Mouse (Mus musculus) E14TG2a.4 (cell line): ENCODE data around the gene Nsun7.

Experiments used
- H3K27me3 ChIP-seq: 2 replicates; pipeline ENCODE4 v1.6.1; 2014; ENCODE audit warnings: low read length, control low read depth; ENCODE audit not compliant: insufficient read depth
- H3K36me3 ChIP-seq: 2 replicates; pipeline ENCODE4 v1.6.1; 2014; ENCODE audit warnings: low read length, control low read depth; ENCODE audit not compliant: insufficient read depth
- H3K4me1 ChIP-seq: replicated peaks from 2 replicates; pipeline ENCODE4 v1.6.1; 2014; ENCODE audit warnings: low read depth, low read length, control low read depth
- H3K4me3 ChIP-seq: replicated peaks from 2 replicates; pipeline ENCODE4 v1.5.1; 2014; ENCODE audit warnings: mild to moderate bottlenecking, low read length
- H3K9me3 ChIP-seq: 2 replicates; pipeline ENCODE4 v1.6.1; 2014; ENCODE audit warnings: low read length, control low read depth
- CTCF ChIP-seq: conservative IDR thresholded peaks from 2 replicates; pipeline ENCODE4 v1.5.1; 2014; ENCODE audit warnings: low read length
- NANOG ChIP-seq: IDR thresholded peaks from 2 replicates; pipeline ENCODE4 v1.6.1; 2014; ENCODE audit warnings: borderline replicate concordance, low read length, mixed read lengths
- POU5F1 ChIP-seq: IDR thresholded peaks from 2 replicates; pipeline ENCODE4 v1.6.1; 2014; ENCODE audit warnings: low read length, borderline replicate concordance

Gene Nsun7

DNA sequence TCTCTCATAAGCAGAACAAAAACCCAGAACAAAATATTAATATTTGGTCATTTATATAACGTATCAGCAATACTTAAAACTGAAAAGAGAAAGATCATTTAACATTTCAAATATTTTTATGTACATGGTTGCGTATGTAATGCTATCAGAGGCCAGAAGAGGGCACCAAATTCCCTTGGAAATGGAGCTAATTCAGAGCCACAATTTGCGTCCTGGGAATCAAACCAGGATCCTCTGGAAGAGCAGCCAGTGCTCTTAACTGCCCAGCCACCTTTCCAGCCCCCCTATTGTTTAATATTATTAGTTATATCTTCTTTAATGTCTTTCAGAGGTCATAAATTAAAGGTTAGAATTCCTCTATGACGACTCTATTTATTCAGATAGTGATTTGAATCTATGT is 3.7 kb downstream of the Nsun7 start:
- 0 out of 2 replicates have a peak, but pooled peaks cover 2% of the 10 kb centered on the region for H3K4me1 ChIP-seq
- H3K36me3 ChIP-seq, result no peaks in the 10 kb centered on the region
- H3K4me3 ChIP-seq, result no peak overlapping the region
- no peaks in the 10 kb centered on the region for H3K9me3 ChIP-seq
- TF ChIP-seq CTCF (peak; percentile 92), POU5F1 (no peak)
- H3K27me3 ChIP-seq, result peaks cover 25% of the 10 kb centered on the region

- Histone ChIP-seq H3K4me3 (no peak overlapping the region), H3K9me3 (no peaks in the 10 kb centered on the region), H3K4me1 (no peaks in the 10 kb centered on the region), H3K27me3 (no peaks in the 10 kb centered on the region), H3K36me3 (no peaks in the 10 kb centered on the region)
- TF ChIP-seq CTCF (no peak), POU5F1 (no peak), NANOG (no peak)
Measured at GRCm38 (mm10) chr5:66269616-66270015, 9.9 kb downstream of the Nsun7 start.

DNA sequence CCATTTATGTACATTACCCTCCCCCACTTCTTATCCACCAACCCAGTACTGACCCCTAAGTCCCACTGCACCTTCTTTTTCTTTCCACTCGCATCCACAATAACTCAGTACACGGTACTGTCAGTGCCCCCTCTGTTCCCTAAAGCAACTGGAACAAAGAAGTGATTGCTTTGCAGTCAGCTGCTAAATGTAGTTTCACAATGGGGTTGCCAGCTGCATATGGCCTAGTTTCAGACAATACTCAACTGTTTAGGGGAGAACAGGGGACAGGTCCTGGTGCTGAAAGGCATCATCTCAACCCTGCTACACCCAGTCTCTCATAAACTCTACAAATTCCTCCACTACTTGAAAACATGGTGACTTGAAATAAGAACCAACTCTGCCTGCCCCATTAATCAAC is 11.4 kb downstream of the Nsun7 start:
- H3K36me3 ChIP-seq, result no peaks in the 10 kb centered on the region
- H3K9me3 ChIP-seq, result no peaks in the 10 kb centered on the region
- no peak for TF ChIP-seq NANOG
- TF ChIP-seq CTCF, result no peak
- TF ChIP-seq POU5F1, result no peak
- no peak overlapping the region for H3K4me3 ChIP-seq
- H3K4me1 ChIP-seq, result no peaks in the 10 kb centered on the region
- no peaks in the 10 kb centered on the region for H3K27me3 ChIP-seq

- Histone ChIP-seq H3K27me3 (no peaks in the 10 kb centered on the region), H3K9me3 (no peaks in the 10 kb centered on the region), H3K4me3 (no peak overlapping the region), H3K4me1 (no peaks in the 10 kb centered on the region), H3K36me3 (no peaks in the 10 kb centered on the region)
- TF ChIP-seq CTCF (peak; percentile 80), NANOG (no peak), POU5F1 (no peak)
Measured at GRCm38 (mm10) chr5:66274417-66274816, 14.7 kb downstream of the Nsun7 start.

DNA sequence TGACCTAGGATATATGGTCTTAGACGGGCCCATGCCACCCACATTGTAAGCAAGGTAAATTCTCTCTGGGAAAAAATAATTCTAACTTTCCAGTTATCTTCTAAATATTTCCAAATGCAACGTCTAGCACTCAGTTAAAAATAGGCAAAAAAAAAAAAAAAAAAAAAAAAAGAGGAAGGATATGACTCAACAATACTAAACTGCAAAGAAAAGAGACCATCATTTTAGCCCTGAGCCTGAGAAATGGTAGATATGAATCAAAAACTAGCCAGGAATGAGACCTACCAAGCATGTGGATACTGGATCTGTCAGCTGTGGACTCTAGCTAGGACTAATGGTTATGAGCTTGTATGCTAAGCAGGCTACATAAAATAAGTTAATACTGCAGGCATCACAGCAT is 20.0 kb downstream of the Nsun7 start:
- TF ChIP-seq CTCF (no peak), NANOG (no peak), POU5F1 (no peak)
- Histone ChIP-seq H3K4me3 (no peak overlapping the region), H3K27me3 (no peaks in the 10 kb centered on the region), H3K4me1 (no peaks in the 10 kb centered on the region), H3K36me3 (no peaks in the 10 kb centered on the region), H3K9me3 (no peaks in the 10 kb centered on the region)

- Histone ChIP-seq H3K27me3 (no peaks in the 10 kb centered on the region), H3K4me1 (no peaks in the 10 kb centered on the region), H3K36me3 (no peaks in the 10 kb centered on the region), H3K9me3 (peaks cover 8% of the 10 kb centered on the region), H3K4me3 (no peak overlapping the region)
- TF ChIP-seq POU5F1 (no peak), CTCF (peak; percentile 42), NANOG (no peak)
Measured at GRCm38 (mm10) chr5:66280742-66281141, 21.0 kb downstream of the Nsun7 start.

DNA sequence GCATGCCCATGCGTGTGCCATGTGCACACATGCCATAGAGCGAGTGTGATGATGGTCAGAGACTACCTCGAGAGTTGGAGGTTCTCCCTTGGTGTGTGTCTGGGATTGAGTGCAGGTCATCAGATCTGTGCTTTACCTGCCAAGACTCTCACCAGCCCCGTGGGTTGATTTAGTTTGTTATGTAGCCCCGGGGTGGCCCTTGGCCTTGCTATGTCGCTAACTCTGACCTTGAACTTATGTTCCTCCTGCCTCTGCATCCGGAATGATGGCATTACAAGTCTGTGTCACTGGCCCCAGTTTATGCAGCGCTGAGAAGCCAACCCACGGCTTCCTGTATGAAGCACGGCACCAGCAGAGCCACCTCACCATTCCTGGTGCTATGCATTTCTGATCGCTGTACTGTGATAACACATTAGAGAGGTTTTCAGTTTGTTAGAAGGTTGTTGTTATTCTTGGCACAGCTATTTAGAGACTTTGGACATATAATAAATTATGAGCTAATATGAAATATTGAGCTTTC is 34.5 kb downstream of the Nsun7 start:
- TF ChIP-seq POU5F1 (no peak), NANOG (no peak), CTCF (no peak)
- no peak overlapping the region for H3K4me3 ChIP-seq
- no peaks in the 10 kb centered on the region for H3K36me3 ChIP-seq

DNA sequence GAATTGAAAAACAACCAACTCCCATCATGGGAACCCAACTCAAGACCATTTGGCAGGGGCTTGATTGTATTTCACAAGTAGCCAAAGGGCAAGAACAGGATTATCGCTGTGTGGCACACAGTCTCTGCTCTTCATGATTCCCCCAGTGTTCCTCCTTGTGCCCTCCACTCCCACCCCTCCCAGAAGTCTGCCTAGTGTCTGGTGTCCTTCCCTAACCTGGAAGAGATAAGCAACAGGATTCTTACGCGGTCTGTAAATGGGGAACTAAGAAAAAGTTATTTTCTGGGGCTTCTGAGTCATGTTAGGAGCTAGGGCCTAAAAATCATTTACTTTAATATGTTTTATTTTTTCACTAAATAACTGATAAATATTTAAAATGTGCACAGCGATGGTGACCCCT is 35.3 kb downstream of the Nsun7 start:
- 0 out of 2 replicates have a peak, but pooled peaks cover 6% of the 10 kb centered on the region for H3K9me3 ChIP-seq
- no peaks in the 10 kb centered on the region for H3K36me3 ChIP-seq
- H3K27me3 ChIP-seq, result no peaks in the 10 kb centered on the region
- no peaks in the 10 kb centered on the region for H3K4me1 ChIP-seq
- H3K4me3 ChIP-seq, result no peak overlapping the region
- no peak for TF ChIP-seq POU5F1
- TF ChIP-seq CTCF, result no peak
- no peak for TF ChIP-seq NANOG

More for the DNA sequence above, 34.5 kb downstream of the Nsun7 start:
- no peaks in the 10 kb centered on the region for H3K27me3 ChIP-seq
- 0 out of 2 replicates have a peak, but pooled peaks cover 6% of the 10 kb centered on the region for H3K9me3 ChIP-seq
- H3K4me1 ChIP-seq, result no peaks in the 10 kb centered on the region

GRCm38 (mm10) chr5:66296116-66296515 is 36.4 kb downstream of the Nsun7 start:
- no peak overlapping the region for H3K4me3 ChIP-seq
- H3K9me3 ChIP-seq, result 0 out of 2 replicates have a peak, but pooled peaks cover 6% of the 10 kb centered on the region
- H3K36me3 ChIP-seq, result 0 out of 2 replicates have a peak, but pooled peaks cover 4% of the 10 kb centered on the region
- no peaks in the 10 kb centered on the region for H3K27me3 ChIP-seq
- TF ChIP-seq POU5F1, result no peak
- TF ChIP-seq CTCF, result no peak
- TF ChIP-seq NANOG, result no peak
- H3K4me1 ChIP-seq, result no peaks in the 10 kb centered on the region

- no peaks in the 10 kb centered on the region for H3K4me1 ChIP-seq
- H3K27me3 ChIP-seq, result no peaks in the 10 kb centered on the region
- 0 out of 2 replicates have a peak, but pooled peaks cover 9% of the 10 kb centered on the region for H3K9me3 ChIP-seq
- H3K36me3 ChIP-seq, result peaks cover 13% of the 10 kb centered on the region; the same call in 1 of the 2 replicates
- H3K4me3 ChIP-seq, result no peak overlapping the region
- TF ChIP-seq CTCF, result no peak
- TF ChIP-seq POU5F1, result no peak
- TF ChIP-seq NANOG, result no peak
Measured at GRCm38 (mm10) chr5:66298856-66299255, 39.2 kb downstream of the Nsun7 start.
